Mouse (Mus musculus): ENCODE measurements at regions not wholly inside any gene's neighbourhood (a gene's known extent, or its start where the extent isn't known, plus 50 kb on each side); places are given as distances from the start of the nearest gene placed in this dataset.

GRCm38 (mm10) chr10:84087929-84088328 is 352.5 kb downstream of the Nuak1 start:
- no peak for ATAC-seq (ENCODE audit: low FRiP score)
- Histone ChIP-seq H3K4me3 (no peak overlapping the region), H3K27me3 (peaks cover 2% of the 10 kb centered on the region; the same call in 1 of the 2 replicates), H3K27ac (no peak overlapping the region), H3K36me3 (no peaks in the 10 kb centered on the region), H3K9me3 (replicated peaks) (no peaks in the 10 kb centered on the region), H3K4me2 (replicated peaks) (no peak overlapping the region), H3K9ac (no peak overlapping the region), H3K4me1 (0 out of 2 replicates have a peak, but pooled peaks cover 3% of the 10 kb centered on the region)
- WGBS = 96% methylated on average over 3 of the region's 3 CpGs

GRCm38 (mm10) chr10:84088799-84089778 is 351.3 kb downstream of the Nuak1 start:
- H3K4me2 ChIP-seq (replicated peaks) = no peak overlapping the region
- peaks cover 2% of the 10 kb centered on the region; the same call in 1 of the 2 replicates for H3K27me3 ChIP-seq
- no peaks in the 10 kb centered on the region for H3K36me3 ChIP-seq
- ATAC-seq (ENCODE audit: low FRiP score) = no peak
- WGBS = 79% methylated on average over 18 of the region's 18 CpGs
- H3K4me1 ChIP-seq = 0 out of 2 replicates have a peak, but pooled peaks cover 3% of the 10 kb centered on the region
- no peak overlapping the region for H3K27ac ChIP-seq
- no peaks in the 10 kb centered on the region for H3K9me3 ChIP-seq (replicated peaks)
- H3K9ac ChIP-seq = no peak overlapping the region
- no peak overlapping the region for H3K4me3 ChIP-seq

- 72% methylated on average over 4 of the region's 4 CpGs for WGBS
These were observed 346.5 kb downstream of the Nuak1 start for GRCm38 (mm10) chr10:84093919-84094318.

GRCm38 (mm10) chr10:84097196-84097595 is 343.2 kb downstream of the Nuak1 start:
- no peaks in the 10 kb centered on the region for H3K9me3 ChIP-seq (replicated peaks)
- H3K4me1 ChIP-seq = peaks cover 3% of the 10 kb centered on the region
- no peak overlapping the region for H3K9ac ChIP-seq
- no peak overlapping the region for H3K4me2 ChIP-seq (replicated peaks)
- 28% methylated on average over 5 of the region's 5 CpGs for WGBS
- no peaks in the 10 kb centered on the region for H3K27me3 ChIP-seq
- no peak overlapping the region for H3K4me3 ChIP-seq
- no peak overlapping the region for H3K27ac ChIP-seq
- H3K36me3 ChIP-seq = no peaks in the 10 kb centered on the region
- ATAC-seq (ENCODE audit: low FRiP score) = no peak

More at GRCm38 (mm10) chr10:84093919-84094318, 346.5 kb downstream of the Nuak1 start:
- Histone ChIP-seq H3K27me3 (no peaks in the 10 kb centered on the region), H3K9me3 (replicated peaks) (no peaks in the 10 kb centered on the region), H3K4me3 (no peak overlapping the region), H3K9ac (no peak overlapping the region), H3K4me2 (replicated peaks) (no peak overlapping the region), H3K4me1 (peaks cover 6% of the 10 kb centered on the region), H3K36me3 (no peaks in the 10 kb centered on the region), H3K27ac (no peak overlapping the region)
- ATAC-seq (ENCODE audit: low FRiP score) = no peak

GRCm38 (mm10) chr10:84103985-84104384 is 336.4 kb downstream of the Nuak1 start:
- Histone ChIP-seq H3K9ac (no peak overlapping the region), H3K9me3 (replicated peaks) (no peaks in the 10 kb centered on the region), H3K4me3 (no peak overlapping the region), H3K27ac (no peak overlapping the region), H3K4me1 (no peaks in the 10 kb centered on the region), H3K4me2 (replicated peaks) (no peak overlapping the region), H3K36me3 (no peaks in the 10 kb centered on the region), H3K27me3 (no peaks in the 10 kb centered on the region)
- WGBS = 87% methylated on average over 7 of the region's 7 CpGs
- no peak for ATAC-seq (ENCODE audit: low FRiP score)

GRCm38 (mm10) chr10:84104556-84104955 is 335.8 kb downstream of the Nuak1 start:
- Histone ChIP-seq H3K4me3 (no peak overlapping the region), H3K4me2 (replicated peaks) (no peak overlapping the region), H3K27me3 (no peaks in the 10 kb centered on the region), H3K9me3 (replicated peaks) (no peaks in the 10 kb centered on the region), H3K9ac (no peak overlapping the region), H3K27ac (no peak overlapping the region), H3K36me3 (no peaks in the 10 kb centered on the region), H3K4me1 (no peaks in the 10 kb centered on the region)
- no peak for ATAC-seq (ENCODE audit: low FRiP score)
- WGBS = 84% methylated on average over 6 of the region's 6 CpGs

GRCm38 (mm10) chr10:84109680-84110371 is 330.6 kb downstream of the Nuak1 start:
- 74% methylated on average over 7 of the region's 7 CpGs for WGBS
- H3K27ac ChIP-seq = no peak overlapping the region
- H3K27me3 ChIP-seq = no peaks in the 10 kb centered on the region
- H3K9ac ChIP-seq = no peak overlapping the region
- no peak overlapping the region for H3K4me2 ChIP-seq (replicated peaks)
- no peak overlapping the region for H3K4me3 ChIP-seq
- no peaks in the 10 kb centered on the region for H3K36me3 ChIP-seq
- peaks cover 13% of the 10 kb centered on the region for H3K4me1 ChIP-seq
- no peak for ATAC-seq (ENCODE audit: low FRiP score)
- H3K9me3 ChIP-seq (replicated peaks) = no peaks in the 10 kb centered on the region

- H3K4me1 ChIP-seq = peaks cover 13% of the 10 kb centered on the region
- ATAC-seq (ENCODE audit: low FRiP score) = no peak
- no peaks in the 10 kb centered on the region for H3K9me3 ChIP-seq (replicated peaks)
- H3K36me3 ChIP-seq = no peaks in the 10 kb centered on the region
- H3K4me2 ChIP-seq (replicated peaks) = no peak overlapping the region
- no peak overlapping the region for H3K27ac ChIP-seq
- no peaks in the 10 kb centered on the region for H3K27me3 ChIP-seq
- H3K4me3 ChIP-seq = no peak overlapping the region
- no peak overlapping the region for H3K9ac ChIP-seq
- 64% methylated on average over 4 of the region's 4 CpGs for WGBS
These were observed 329.9 kb downstream of the Nuak1 start for GRCm38 (mm10) chr10:84110372-84110985.

GRCm38 (mm10) chr10:84111502-84111901 is 328.9 kb downstream of the Nuak1 start:
- H3K4me1 ChIP-seq = peaks cover 13% of the 10 kb centered on the region
- no peaks in the 10 kb centered on the region for H3K36me3 ChIP-seq
- H3K27ac ChIP-seq = no peak overlapping the region
- 29% methylated on average over 5 of the region's 5 CpGs for WGBS
- H3K4me3 ChIP-seq = no peak overlapping the region
- no peak for ATAC-seq (ENCODE audit: low FRiP score)
- no peaks in the 10 kb centered on the region for H3K27me3 ChIP-seq
- H3K4me2 ChIP-seq (replicated peaks) = no peak overlapping the region
- no peaks in the 10 kb centered on the region for H3K9me3 ChIP-seq (replicated peaks)
- H3K9ac ChIP-seq = no peak overlapping the region

GRCm38 (mm10) chr10:84111909-84112308 is 328.5 kb downstream of the Nuak1 start:
- ATAC-seq (ENCODE audit: low FRiP score) = no peak
- Histone ChIP-seq H3K36me3 (no peaks in the 10 kb centered on the region), H3K4me1 (peaks cover 13% of the 10 kb centered on the region), H3K27me3 (no peaks in the 10 kb centered on the region), H3K27ac (no peak overlapping the region), H3K4me2 (replicated peaks) (no peak overlapping the region), H3K9ac (no peak overlapping the region), H3K4me3 (no peak overlapping the region), H3K9me3 (replicated peaks) (no peaks in the 10 kb centered on the region)
- 61% methylated on average over 5 of the region's 5 CpGs for WGBS

- Histone ChIP-seq H3K36me3 (no peaks in the 10 kb centered on the region), H3K9ac (no peak overlapping the region), H3K27ac (no peak overlapping the region), H3K4me1 (no peaks in the 10 kb centered on the region), H3K9me3 (replicated peaks) (0 out of 2 replicates have a peak, but pooled peaks cover 3% of the 10 kb centered on the region), H3K4me2 (replicated peaks) (no peak overlapping the region), H3K27me3 (no peaks in the 10 kb centered on the region), H3K4me3 (no peak overlapping the region)
- no peak for ATAC-seq (ENCODE audit: low FRiP score)
- 92% methylated on average over 8 of the region's 8 CpGs for WGBS
These were observed 320.3 kb downstream of the Nuak1 start for GRCm38 (mm10) chr10:84119952-84120550.

Measured in hindbrain, embryonic 12.5 days (tissue).